Mouse (Mus musculus) embryonic fibroblast, embryonic 13.5 days (primary cell): ENCODE data around the gene Eipr1.

Experiments
- CTCF ChIP-seq: IDR thresholded peaks from 2 replicates; pipeline ENCODE4 v1.5.1; 2011; ENCODE audit warnings: mild to moderate bottlenecking, control low read depth, low read length, moderate library complexity, borderline replicate concordance; ENCODE audit not compliant: insufficient read depth
- POLR2A ChIP-seq: IDR thresholded peaks from 2 replicates; pipeline ENCODE4 v1.6.1; 2011; ENCODE audit warnings: low read depth, mild to moderate bottlenecking, control low read depth, low read length, moderate library complexity

GRCm38 (mm10) chr12:28905486-28905885, 153.9 kb downstream of the Eipr1 start:
- TF ChIP-seq CTCF (no peak), POLR2A (no peak)
